Mouse (Mus musculus): ENCODE results near the gene Nat8l.

DNA sequence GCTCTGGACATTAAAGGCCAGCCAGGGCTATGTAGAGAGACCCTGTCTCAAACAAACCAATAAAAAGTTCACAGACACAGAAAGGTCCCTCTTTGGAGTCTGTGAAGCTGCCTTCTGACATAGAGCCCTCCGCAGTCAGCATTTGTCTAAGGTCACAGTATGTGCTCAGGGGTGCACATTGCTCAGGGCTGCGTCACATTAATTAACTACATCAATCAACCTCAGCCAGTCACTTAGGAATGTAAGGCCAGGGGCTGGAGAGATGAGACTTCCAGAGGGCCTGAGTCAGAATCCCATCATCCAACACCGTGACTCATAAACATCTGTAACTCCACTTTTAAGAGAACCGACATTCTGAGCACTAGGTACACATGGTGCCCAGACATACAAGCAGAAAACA, 39.9 kb upstream of the Nat8l start:
- TF ChIP-seq CTCF (IDR thresholded peaks at IDR 0.05; ENCODE audit: low read depth) (no peak), EP300 (IDR thresholded peaks at IDR 0.05; ENCODE audit: low read depth) (no peak)

Data from liver, postnatal 0 days (tissue).